Mouse (Mus musculus): ENCODE data around the gene Myocd. TPM values are rescaled to one million over a fixed set of nuclear protein-coding genes. Genes with fewer than 3 reads are reported as not detected.

Myocd gene
- polyA plus RNA-seq (2012; fragmentation: generic; extraction: Trizol), result 0.13 TPM
- long read RNA-seq, experiment 1, result 0 reads
- long read RNA-seq, experiment 2, result 0 reads

DNA sequence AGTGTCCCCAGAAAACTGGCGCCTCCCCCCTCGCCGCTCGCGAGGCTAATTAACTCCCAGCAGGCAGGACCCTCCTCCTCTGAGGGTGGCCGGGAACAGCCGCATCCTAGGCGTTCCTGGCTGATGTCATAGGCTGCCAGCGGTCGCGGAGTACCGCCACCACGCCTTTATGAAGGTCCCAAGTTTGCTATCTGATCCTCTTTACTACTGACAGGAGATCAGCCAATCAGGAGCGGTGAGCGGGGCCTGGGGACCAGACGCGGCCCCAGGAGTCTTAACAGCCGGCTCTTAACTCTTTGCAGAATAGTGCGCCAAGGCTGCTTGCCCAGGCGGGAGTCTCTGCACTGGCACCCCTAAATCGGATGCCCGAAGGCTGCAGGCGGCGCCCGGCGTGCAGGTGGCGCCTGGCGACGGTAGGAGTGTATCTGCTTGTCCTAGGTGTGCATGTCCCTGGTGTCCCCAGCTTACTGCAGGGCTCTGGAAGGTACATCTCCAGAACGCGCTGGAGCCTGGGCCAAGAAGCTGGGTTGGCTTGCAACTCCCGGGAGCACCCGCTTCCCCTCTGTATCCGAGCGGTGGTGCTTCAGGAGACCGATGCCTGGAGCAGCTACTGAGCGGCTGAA is at the start of gene Myocd:
Gene Myocd (minus strand): TSS at position 139 of the 623 bp plus-strand sequence.
- Histone ChIP-seq H3K4me3 (ENCODE audit: insufficient read depth, poor library complexity, severe bottlenecking) (no peak within 1 kb of the TSS), H3K79me3 (ENCODE audit: low read depth) (no peaks in the 10 kb centered on the region), H3K36me3 (ENCODE audit: control insufficient read depth, insufficient read depth) (no peaks in the 10 kb centered on the region), H3ac (ENCODE audit: control insufficient read depth, insufficient read length, low read depth) (peak within 1 kb of the TSS; percentile 64), H3K79me2 (ENCODE audit: control insufficient read depth, insufficient read depth) (no peaks in the 10 kb centered on the region), H3K27me3 (ENCODE audit: control insufficient read depth, insufficient read depth, insufficient read length) (no peaks in the 10 kb centered on the region)
- TF ChIP-seq MYOG (IDR thresholded peaks at IDR 0.05; ENCODE audit: control insufficient read depth, extremely low read depth, insufficient read length), result no peak
- no peak for TF ChIP-seq MYOD1 (IDR thresholded peaks at IDR 0.05; ENCODE audit: control insufficient read depth, insufficient read length, low read depth)
- no peak for TF ChIP-seq USF1 (IDR thresholded peaks at IDR 0.05; ENCODE audit: low read depth)

DNA sequence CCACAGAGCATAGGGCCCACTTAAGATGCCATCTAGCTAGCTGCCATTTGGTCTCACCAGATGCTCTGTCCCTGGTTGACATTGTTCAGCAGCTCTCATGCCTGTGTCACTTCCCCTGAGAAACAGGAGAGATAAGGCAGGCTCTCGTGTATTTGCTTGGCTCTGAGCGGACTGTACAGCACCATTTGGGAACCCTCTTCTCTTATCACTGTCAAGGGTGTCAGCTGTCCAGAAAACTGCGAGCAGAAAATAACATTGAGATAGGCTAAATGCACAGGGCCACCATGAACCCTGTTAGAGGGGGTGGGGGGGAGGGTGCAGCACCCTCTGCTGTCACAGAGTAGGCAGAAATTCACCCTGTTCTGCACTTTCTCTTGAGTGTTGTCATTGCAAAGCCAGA is 34.0 kb upstream of the Myocd start:
- H3ac ChIP-seq (ENCODE audit: control insufficient read depth, insufficient read length, low read depth), result no peak overlapping the region
- H3K79me2 ChIP-seq (ENCODE audit: control insufficient read depth, insufficient read depth), result no peaks in the 10 kb centered on the region
- no peaks in the 10 kb centered on the region for H3K79me3 ChIP-seq (ENCODE audit: low read depth)
- no peaks in the 10 kb centered on the region for H3K36me3 ChIP-seq (ENCODE audit: control insufficient read depth, insufficient read depth)
- TF ChIP-seq CTCF (IDR thresholded peaks at IDR 0.05; ENCODE audit: control insufficient read depth, insufficient read depth, insufficient read length) (no peak), MYOG (IDR thresholded peaks at IDR 0.05; ENCODE audit: control insufficient read depth, extremely low read depth, insufficient read length) (no peak), USF1 (IDR thresholded peaks at IDR 0.05; ENCODE audit: low read depth) (no peak), FOSL1 (IDR thresholded peaks at IDR 0.05; ENCODE audit: insufficient read depth, low read length, poor library complexity, severe bottlenecking) (no peak), MAX (IDR thresholded peaks at IDR 0.05) (no peak), MYOD1 (IDR thresholded peaks at IDR 0.05; ENCODE audit: control insufficient read depth, insufficient read length, low read depth) (no peak), CEBPB (IDR thresholded peaks at IDR 0.05; ENCODE audit: low read depth) (no peak)
- H3K4me3 ChIP-seq (ENCODE audit: insufficient read depth, poor library complexity, severe bottlenecking), result no peak overlapping the region
- no peaks in the 10 kb centered on the region for H3K27me3 ChIP-seq (ENCODE audit: control insufficient read depth, insufficient read depth, insufficient read length)

DNA sequence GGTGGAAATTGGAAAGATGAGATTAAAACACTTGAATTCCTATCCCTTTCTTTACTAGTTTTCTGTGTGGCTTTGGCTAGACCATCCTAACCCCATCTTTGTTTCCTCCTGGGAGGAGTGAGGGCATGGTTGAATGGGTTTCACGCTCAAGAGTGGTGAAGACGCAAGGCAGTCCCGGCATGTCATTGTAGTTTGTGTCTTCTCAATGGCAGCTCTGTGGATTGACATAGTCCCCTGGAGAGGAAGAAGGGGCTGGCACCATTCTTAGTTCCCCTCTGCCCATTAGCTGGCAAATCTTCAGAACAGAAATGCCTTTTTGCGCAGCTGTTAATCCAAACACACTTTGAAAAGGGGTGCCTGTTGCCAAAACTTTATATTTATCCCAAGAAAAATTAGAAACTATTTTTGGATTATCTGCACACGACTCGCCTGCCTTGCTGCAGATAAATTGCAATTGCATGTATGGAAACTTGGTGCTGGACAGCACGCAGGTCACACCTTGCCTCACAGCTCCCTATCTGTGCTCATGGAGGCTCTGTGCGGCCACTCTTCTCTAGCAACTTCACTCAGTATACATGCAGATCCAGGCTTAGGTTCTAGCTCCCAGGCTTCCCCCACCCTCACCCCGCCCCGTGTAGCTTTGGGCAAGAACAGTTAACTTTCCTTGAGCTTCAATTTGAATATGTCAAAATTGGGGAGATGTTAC is 24.5 kb upstream of the Myocd start:
- no peaks in the 10 kb centered on the region for H3K36me3 ChIP-seq (ENCODE audit: control insufficient read depth, insufficient read depth)
- H3K79me2 ChIP-seq (ENCODE audit: control insufficient read depth, insufficient read depth), result no peaks in the 10 kb centered on the region
- no peak overlapping the region for H3ac ChIP-seq (ENCODE audit: control insufficient read depth, insufficient read length, low read depth)
- H3K27me3 ChIP-seq (ENCODE audit: control insufficient read depth, insufficient read depth, insufficient read length), result no peaks in the 10 kb centered on the region
- no peak for TF ChIP-seq MYOG (IDR thresholded peaks at IDR 0.05; ENCODE audit: control insufficient read depth, extremely low read depth, insufficient read length)
- no peak for TF ChIP-seq CEBPB (IDR thresholded peaks at IDR 0.05; ENCODE audit: low read depth)
- TF ChIP-seq MAX (IDR thresholded peaks at IDR 0.05), result no peak
- TF ChIP-seq USF1 (IDR thresholded peaks at IDR 0.05; ENCODE audit: low read depth), result no peak
- H3K79me3 ChIP-seq (ENCODE audit: low read depth), result no peaks in the 10 kb centered on the region
- H3K4me3 ChIP-seq (ENCODE audit: insufficient read depth, poor library complexity, severe bottlenecking), result no peak overlapping the region

DNA sequence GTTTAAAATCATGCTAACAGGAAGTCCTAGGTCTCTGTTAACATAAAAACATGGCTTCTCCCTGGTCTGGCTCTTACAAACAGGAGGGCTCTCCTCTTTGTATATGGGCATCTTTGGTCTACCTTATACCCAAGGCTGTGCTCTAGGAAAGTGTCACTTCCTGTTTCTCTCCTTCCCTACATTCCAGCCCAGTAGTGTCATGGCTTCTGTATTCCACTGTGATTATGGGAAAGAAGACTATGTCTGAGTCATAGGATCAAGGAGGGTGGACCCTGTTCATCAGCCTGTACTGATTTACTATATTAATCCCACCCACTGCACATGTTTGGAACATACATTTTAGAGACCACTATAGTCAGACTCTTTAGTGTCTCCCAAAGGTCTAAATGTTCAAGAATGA is 23.2 kb upstream of the Myocd start:
- Histone ChIP-seq H3ac (ENCODE audit: control insufficient read depth, insufficient read length, low read depth) (no peak overlapping the region), H3K79me3 (ENCODE audit: low read depth) (no peaks in the 10 kb centered on the region), H3K4me3 (ENCODE audit: insufficient read depth, poor library complexity, severe bottlenecking) (no peak overlapping the region), H3K79me2 (ENCODE audit: control insufficient read depth, insufficient read depth) (no peaks in the 10 kb centered on the region), H3K27me3 (ENCODE audit: control insufficient read depth, insufficient read depth, insufficient read length) (no peaks in the 10 kb centered on the region), H3K36me3 (ENCODE audit: control insufficient read depth, insufficient read depth) (no peaks in the 10 kb centered on the region)
- TF ChIP-seq CEBPB (IDR thresholded peaks at IDR 0.05; ENCODE audit: low read depth) (no peak), MYOG (IDR thresholded peaks at IDR 0.05; ENCODE audit: control insufficient read depth, extremely low read depth, insufficient read length) (no peak), MAX (IDR thresholded peaks at IDR 0.05) (no peak), CTCF (IDR thresholded peaks at IDR 0.05; ENCODE audit: control insufficient read depth, insufficient read depth, insufficient read length) (no peak)

DNA sequence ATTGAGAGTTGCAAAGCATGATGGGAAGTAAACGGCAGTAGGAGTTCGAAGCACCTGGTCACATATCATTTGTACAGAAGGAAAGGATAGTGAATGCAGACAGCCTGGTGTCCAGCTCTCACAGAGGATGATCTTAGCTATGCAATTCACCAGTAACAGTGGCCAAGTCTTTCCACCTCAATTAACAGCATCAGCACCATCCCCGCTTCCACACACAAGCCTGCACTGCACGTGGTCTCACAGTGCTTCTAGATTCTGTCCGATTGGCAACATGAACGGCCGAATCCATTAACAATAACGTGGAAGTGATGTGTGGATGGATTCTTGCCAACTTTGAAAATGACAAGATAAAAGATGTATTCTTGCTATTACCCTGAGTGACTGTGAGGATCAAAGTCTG is 17.9 kb upstream of the Myocd start:
- no peaks in the 10 kb centered on the region for H3K36me3 ChIP-seq (ENCODE audit: control insufficient read depth, insufficient read depth)
- H3K4me3 ChIP-seq (ENCODE audit: insufficient read depth, poor library complexity, severe bottlenecking), result no peak overlapping the region
- no peak overlapping the region for H3ac ChIP-seq (ENCODE audit: control insufficient read depth, insufficient read length, low read depth)
- no peaks in the 10 kb centered on the region for H3K79me3 ChIP-seq (ENCODE audit: low read depth)
- no peaks in the 10 kb centered on the region for H3K79me2 ChIP-seq (ENCODE audit: control insufficient read depth, insufficient read depth)
- TF ChIP-seq CTCF (IDR thresholded peaks at IDR 0.05; ENCODE audit: control insufficient read depth, insufficient read depth, insufficient read length), result no peak
- TF ChIP-seq MAX (IDR thresholded peaks at IDR 0.05), result no peak
- TF ChIP-seq MYOD1 (IDR thresholded peaks at IDR 0.05; ENCODE audit: control insufficient read depth, insufficient read length, low read depth), result no peak
- no peak for TF ChIP-seq USF1 (IDR thresholded peaks at IDR 0.05; ENCODE audit: low read depth)
- TF ChIP-seq FOSL1 (IDR thresholded peaks at IDR 0.05; ENCODE audit: insufficient read depth, low read length, poor library complexity, severe bottlenecking), result no peak
- TF ChIP-seq MYOG (IDR thresholded peaks at IDR 0.05; ENCODE audit: control insufficient read depth, extremely low read depth, insufficient read length), result no peak
- no peak for TF ChIP-seq CEBPB (IDR thresholded peaks at IDR 0.05; ENCODE audit: low read depth)
- no peaks in the 10 kb centered on the region for H3K27me3 ChIP-seq (ENCODE audit: control insufficient read depth, insufficient read depth, insufficient read length)

DNA sequence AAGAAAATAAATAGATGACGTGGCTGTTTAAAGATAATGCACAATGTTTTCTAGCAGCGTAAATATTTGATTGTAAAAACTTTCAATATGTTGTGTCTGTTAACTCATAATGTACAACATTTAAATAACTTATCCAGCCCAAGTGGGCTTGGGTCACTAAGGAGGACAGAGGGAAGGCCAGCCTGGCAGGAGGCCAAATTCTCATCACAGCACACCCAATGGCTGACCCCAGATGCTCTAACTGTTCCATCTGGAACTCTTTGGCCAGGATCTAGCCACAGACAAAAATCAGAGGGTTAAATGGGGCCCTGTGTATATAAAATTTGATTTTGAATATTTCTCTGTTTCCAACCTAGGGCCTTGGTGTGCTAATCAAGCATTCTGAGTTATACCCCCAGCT is 16.4 kb upstream of the Myocd start:
- TF ChIP-seq CTCF (IDR thresholded peaks at IDR 0.05; ENCODE audit: control insufficient read depth, insufficient read depth, insufficient read length) (no peak), CEBPB (IDR thresholded peaks at IDR 0.05; ENCODE audit: low read depth) (no peak), USF1 (IDR thresholded peaks at IDR 0.05; ENCODE audit: low read depth) (no peak), MYOD1 (IDR thresholded peaks at IDR 0.05; ENCODE audit: control insufficient read depth, insufficient read length, low read depth) (no peak), MAX (IDR thresholded peaks at IDR 0.05) (no peak), MYOG (IDR thresholded peaks at IDR 0.05; ENCODE audit: control insufficient read depth, extremely low read depth, insufficient read length) (no peak), FOSL1 (IDR thresholded peaks at IDR 0.05; ENCODE audit: insufficient read depth, low read length, poor library complexity, severe bottlenecking) (no peak)
- Histone ChIP-seq H3K79me2 (ENCODE audit: control insufficient read depth, insufficient read depth) (no peaks in the 10 kb centered on the region), H3K27me3 (ENCODE audit: control insufficient read depth, insufficient read depth, insufficient read length) (no peaks in the 10 kb centered on the region), H3ac (ENCODE audit: control insufficient read depth, insufficient read length, low read depth) (no peak overlapping the region), H3K79me3 (ENCODE audit: low read depth) (no peaks in the 10 kb centered on the region), H3K36me3 (ENCODE audit: control insufficient read depth, insufficient read depth) (no peaks in the 10 kb centered on the region), H3K4me3 (ENCODE audit: insufficient read depth, poor library complexity, severe bottlenecking) (no peak overlapping the region)
